Mouse (Mus musculus): ENCODE measurements around the gene Fnbp1. TPM values are rescaled to one million over a fixed set of nuclear protein-coding genes. Genes with fewer than 3 reads are reported as not detected.

Gene Fnbp1
- polyA plus RNA-seq, 1 experiment from 2014 or later = 33.2 TPM

- Histone ChIP-seq H3K27me3 (ENCODE audit: control insufficient read depth, insufficient read depth, low read depth, low read length) (no peaks in the 10 kb centered on the region), H3K4me1 (ENCODE audit: control insufficient read depth, insufficient read depth, low read length) (peaks cover 3% of the 10 kb centered on the region; the same call in 1 of the 2 replicates), H3K9me3 (replicated peaks; ENCODE audit: control insufficient read depth, low read length, poor library complexity, severe bottlenecking) (no peaks in the 10 kb centered on the region), H3K4me2 (ENCODE audit: low read length) (no peak overlapping the region), H3K36me3 (ENCODE audit: control insufficient read depth, insufficient read depth, low read length) (no peaks in the 10 kb centered on the region), H3K9ac (ENCODE audit: low read depth, low read length) (no peak overlapping the region), H3K4me3 (ENCODE audit: low read depth, low read length) (no peak overlapping the region), H3K27ac (ENCODE audit: low read length) (no peak overlapping the region)
- 85% methylated on average over 10 of the region's 10 CpGs for WGBS
- no peak for ATAC-seq
These were observed 18.5 kb upstream of the Fnbp1 start for GRCm38 (mm10) chr2:31160147-31160920.

- H3K9me3 ChIP-seq (replicated peaks; ENCODE audit: control insufficient read depth, low read length, poor library complexity, severe bottlenecking) = no peaks in the 10 kb centered on the region
- H3K36me3 ChIP-seq (ENCODE audit: control insufficient read depth, insufficient read depth, low read length) = no peaks in the 10 kb centered on the region
- no peak overlapping the region for H3K4me2 ChIP-seq (ENCODE audit: low read length)
- H3K27me3 ChIP-seq (ENCODE audit: control insufficient read depth, insufficient read depth, low read depth, low read length) = no peaks in the 10 kb centered on the region
- H3K27ac ChIP-seq (ENCODE audit: low read length) = no peak overlapping the region
- H3K4me3 ChIP-seq (ENCODE audit: low read depth, low read length) = no peak overlapping the region
- no peak for ATAC-seq
- 92% methylated on average over 3 of the region's 3 CpGs for WGBS
- H3K9ac ChIP-seq (ENCODE audit: low read depth, low read length) = no peak overlapping the region
- H3K4me1 ChIP-seq (ENCODE audit: control insufficient read depth, insufficient read depth, low read length) = peaks cover 17% of the 10 kb centered on the region
These were observed 15.0 kb upstream of the Fnbp1 start for GRCm38 (mm10) chr2:31156846-31157245.

GRCm38 (mm10) chr2:31151892-31152812 lies 10.3 kb upstream of the Fnbp1 start, which contains the start of gene Gpr107:
Gpr107 (plus strand) TSS chr2:31152316.
- Histone ChIP-seq H3K4me3 (ENCODE audit: low read depth, low read length) (peak within 1 kb of the TSS; percentile 98), H3K4me2 (ENCODE audit: low read length) (peak within 1 kb of the TSS; percentile 80), H3K4me1 (ENCODE audit: control insufficient read depth, insufficient read depth, low read length) (peaks cover 21% of the 10 kb centered on the region), H3K9me3 (replicated peaks; ENCODE audit: control insufficient read depth, low read length, poor library complexity, severe bottlenecking) (no peaks in the 10 kb centered on the region), H3K27ac (ENCODE audit: low read length) (peak within 1 kb of the TSS; percentile 82), H3K36me3 (ENCODE audit: control insufficient read depth, insufficient read depth, low read length) (peaks cover 8% of the 10 kb centered on the region; the same call in 1 of the 2 replicates), H3K27me3 (ENCODE audit: control insufficient read depth, insufficient read depth, low read depth, low read length) (no peaks in the 10 kb centered on the region), H3K9ac (ENCODE audit: low read depth, low read length) (peak within 1 kb of the TSS; percentile 94)
- under 1% methylated on average over 53 of the region's 53 CpGs for WGBS
- peak; percentile 96 for ATAC-seq

GRCm38 (mm10) chr2:31150762-31151161 lies 9.0 kb upstream of the Fnbp1 start:
- Histone ChIP-seq H3K4me2 (ENCODE audit: low read length) (no peak overlapping the region), H3K9me3 (replicated peaks; ENCODE audit: control insufficient read depth, low read length, poor library complexity, severe bottlenecking) (no peaks in the 10 kb centered on the region), H3K27me3 (ENCODE audit: control insufficient read depth, insufficient read depth, low read depth, low read length) (no peaks in the 10 kb centered on the region), H3K4me3 (ENCODE audit: low read depth, low read length) (no peak overlapping the region), H3K27ac (ENCODE audit: low read length) (no peak overlapping the region), H3K9ac (ENCODE audit: low read depth, low read length) (no peak overlapping the region), H3K36me3 (ENCODE audit: control insufficient read depth, insufficient read depth, low read length) (peaks cover 11% of the 10 kb centered on the region; the same call in 1 of the 2 replicates), H3K4me1 (ENCODE audit: control insufficient read depth, insufficient read depth, low read length) (peaks cover 21% of the 10 kb centered on the region)
- ATAC-seq = no peak

- WGBS = 90% methylated on average over 7 of the region's 7 CpGs
- H3K27ac ChIP-seq (ENCODE audit: low read length) = no peak overlapping the region
These were observed 5.2 kb upstream of the Fnbp1 start for GRCm38 (mm10) chr2:31147054-31147453.

DNA sequence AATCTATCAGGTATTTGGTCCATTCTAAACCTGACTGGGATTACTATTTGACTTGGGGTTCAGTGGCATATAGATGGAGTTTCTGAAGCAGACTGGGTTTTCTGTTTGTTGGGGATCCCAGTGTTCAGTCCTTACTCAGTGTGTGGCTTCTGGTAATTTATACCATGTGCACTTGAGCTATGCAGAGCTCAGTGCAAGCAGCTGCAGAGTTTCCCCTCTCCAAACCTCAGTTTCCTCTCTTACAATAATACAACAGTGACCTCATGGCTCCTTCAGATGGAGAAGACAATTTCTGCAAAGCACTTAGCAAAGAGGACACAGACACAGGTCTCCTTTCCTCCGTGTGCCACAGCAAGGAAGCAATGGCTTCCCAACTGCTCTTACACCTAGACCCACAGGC lies 3.1 kb upstream of the Fnbp1 start:
- H3K4me1 ChIP-seq (ENCODE audit: control insufficient read depth, insufficient read depth, low read length) = peaks cover 9% of the 10 kb centered on the region
- H3K4me3 ChIP-seq (ENCODE audit: low read depth, low read length) = no peak overlapping the region
- H3K9ac ChIP-seq (ENCODE audit: low read depth, low read length) = no peak overlapping the region
- H3K9me3 ChIP-seq (replicated peaks; ENCODE audit: control insufficient read depth, low read length, poor library complexity, severe bottlenecking) = no peaks in the 10 kb centered on the region
- H3K4me2 ChIP-seq (ENCODE audit: low read length) = no peak overlapping the region
- 86% methylated on average over 1 of the region's 1 CpGs for WGBS
- no peaks in the 10 kb centered on the region for H3K27me3 ChIP-seq (ENCODE audit: control insufficient read depth, insufficient read depth, low read depth, low read length)
- peaks cover 11% of the 10 kb centered on the region; the same call in 1 of the 2 replicates for H3K36me3 ChIP-seq (ENCODE audit: control insufficient read depth, insufficient read depth, low read length)
- no peak for ATAC-seq
- no peak overlapping the region for H3K27ac ChIP-seq (ENCODE audit: low read length)

More at GRCm38 (mm10) chr2:31147054-31147453, 5.2 kb upstream of the Fnbp1 start:
- ATAC-seq = no peak
- H3K36me3 ChIP-seq (ENCODE audit: control insufficient read depth, insufficient read depth, low read length) = peaks cover 14% of the 10 kb centered on the region; the same call in 1 of the 2 replicates
- peaks cover 7% of the 10 kb centered on the region for H3K4me1 ChIP-seq (ENCODE audit: control insufficient read depth, insufficient read depth, low read length)
- no peaks in the 10 kb centered on the region for H3K27me3 ChIP-seq (ENCODE audit: control insufficient read depth, insufficient read depth, low read depth, low read length)
- H3K9ac ChIP-seq (ENCODE audit: low read depth, low read length) = no peak overlapping the region
- no peak overlapping the region for H3K4me3 ChIP-seq (ENCODE audit: low read depth, low read length)
- H3K4me2 ChIP-seq (ENCODE audit: low read length) = no peak overlapping the region
- H3K9me3 ChIP-seq (replicated peaks; ENCODE audit: control insufficient read depth, low read length, poor library complexity, severe bottlenecking) = no peaks in the 10 kb centered on the region

DNA sequence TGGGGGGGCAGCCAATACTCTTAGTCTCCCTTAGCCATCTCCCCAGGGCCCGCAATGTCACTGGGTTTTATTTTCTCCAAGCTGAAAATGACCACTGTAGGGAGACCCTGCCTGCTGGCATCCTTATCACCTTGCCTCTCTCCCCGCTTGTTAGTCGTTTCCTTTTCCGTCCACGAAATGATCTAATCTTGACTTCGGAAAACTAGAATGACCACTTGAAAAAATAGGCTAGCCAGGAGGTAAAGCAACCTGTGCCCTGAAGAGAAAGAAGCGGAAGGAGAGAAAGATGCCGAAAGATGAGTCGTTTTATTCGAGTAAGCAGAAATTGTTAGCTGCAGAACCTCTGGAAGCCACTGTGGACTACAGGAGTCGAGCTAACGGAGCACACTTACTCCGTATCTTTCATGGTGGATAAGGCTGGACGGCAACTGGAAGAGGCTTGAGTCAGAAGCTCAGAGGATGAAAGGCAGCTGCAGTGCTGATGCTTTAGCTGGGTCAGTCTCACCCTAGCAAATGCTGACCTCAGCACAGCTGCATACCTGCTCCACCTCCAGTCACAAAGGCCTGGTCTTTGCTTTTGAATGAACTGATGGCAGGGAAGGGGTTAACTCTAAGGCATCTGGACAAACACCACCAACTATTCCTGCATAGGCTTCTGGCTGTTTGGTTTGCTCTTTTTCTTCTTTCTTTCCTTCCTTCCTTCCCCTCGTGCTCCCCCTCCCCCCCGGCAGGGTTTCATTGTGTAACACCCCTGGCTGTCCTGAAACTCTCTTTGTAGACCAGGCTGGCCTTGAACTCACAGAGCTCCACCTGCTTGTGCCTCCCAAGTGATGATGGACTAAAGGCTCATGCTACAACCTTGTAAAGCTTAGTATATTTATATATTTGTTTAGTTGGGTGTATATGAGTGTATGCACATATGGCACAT lies 2.2 kb upstream of the Fnbp1 start:
- H3K27ac ChIP-seq (ENCODE audit: low read length) = no peak overlapping the region
- H3K4me2 ChIP-seq (ENCODE audit: low read length) = no peak overlapping the region
- no peaks in the 10 kb centered on the region for H3K27me3 ChIP-seq (ENCODE audit: control insufficient read depth, insufficient read depth, low read depth, low read length)
- H3K9me3 ChIP-seq (replicated peaks; ENCODE audit: control insufficient read depth, low read length, poor library complexity, severe bottlenecking) = no peaks in the 10 kb centered on the region
- peaks cover 9% of the 10 kb centered on the region; the same call in 1 of the 2 replicates for H3K36me3 ChIP-seq (ENCODE audit: control insufficient read depth, insufficient read depth, low read length)
- H3K4me3 ChIP-seq (ENCODE audit: low read depth, low read length) = no peak overlapping the region
- 85% methylated on average over 16 of the region's 16 CpGs for WGBS
- no peak for ATAC-seq
- no peak overlapping the region for H3K9ac ChIP-seq (ENCODE audit: low read depth, low read length)
- H3K4me1 ChIP-seq (ENCODE audit: control insufficient read depth, insufficient read depth, low read length) = peaks cover 10% of the 10 kb centered on the region

DNA sequence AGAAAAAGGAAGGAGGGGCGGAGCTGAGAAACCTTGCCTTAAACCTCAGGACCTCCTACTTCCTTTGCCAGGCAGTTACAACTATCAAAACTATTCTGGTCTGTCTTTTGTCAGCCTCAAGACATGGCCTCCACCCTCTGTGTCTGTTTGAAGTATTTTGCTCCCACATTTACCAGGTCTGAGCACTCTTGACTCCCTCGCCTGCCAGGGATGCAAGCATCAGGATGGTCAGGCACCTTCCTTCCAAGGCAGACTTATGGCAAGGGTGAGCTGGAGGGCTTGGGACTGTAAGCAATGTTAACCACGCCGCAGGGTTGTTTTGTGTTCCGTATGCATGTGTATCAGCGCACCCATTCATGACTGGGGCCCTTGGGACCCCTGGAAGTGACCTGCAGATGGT lies 1.5 kb upstream of the Fnbp1 start:
- Histone ChIP-seq H3K4me2 (ENCODE audit: low read length) (no peak overlapping the region), H3K36me3 (ENCODE audit: control insufficient read depth, insufficient read depth, low read length) (peaks cover 9% of the 10 kb centered on the region; the same call in 1 of the 2 replicates), H3K9me3 (replicated peaks; ENCODE audit: control insufficient read depth, low read length, poor library complexity, severe bottlenecking) (no peaks in the 10 kb centered on the region), H3K4me3 (ENCODE audit: low read depth, low read length) (no peak overlapping the region), H3K4me1 (ENCODE audit: control insufficient read depth, insufficient read depth, low read length) (peaks cover 10% of the 10 kb centered on the region), H3K27ac (ENCODE audit: low read length) (no peak overlapping the region), H3K27me3 (ENCODE audit: control insufficient read depth, insufficient read depth, low read depth, low read length) (no peaks in the 10 kb centered on the region), H3K9ac (ENCODE audit: low read depth, low read length) (no peak overlapping the region)
- WGBS = 87% methylated on average over 6 of the region's 6 CpGs
- ATAC-seq = no peak
